Mouse (Mus musculus): ENCODE data around the gene Adgrb3. TPM values are rescaled to one million over a fixed set of nuclear protein-coding genes. Genes with fewer than 3 reads are reported as not detected.

The Adgrb3 gene
- total RNA-seq, 2 experiments from 2014 or later = 111 to 118 TPM

DNA sequence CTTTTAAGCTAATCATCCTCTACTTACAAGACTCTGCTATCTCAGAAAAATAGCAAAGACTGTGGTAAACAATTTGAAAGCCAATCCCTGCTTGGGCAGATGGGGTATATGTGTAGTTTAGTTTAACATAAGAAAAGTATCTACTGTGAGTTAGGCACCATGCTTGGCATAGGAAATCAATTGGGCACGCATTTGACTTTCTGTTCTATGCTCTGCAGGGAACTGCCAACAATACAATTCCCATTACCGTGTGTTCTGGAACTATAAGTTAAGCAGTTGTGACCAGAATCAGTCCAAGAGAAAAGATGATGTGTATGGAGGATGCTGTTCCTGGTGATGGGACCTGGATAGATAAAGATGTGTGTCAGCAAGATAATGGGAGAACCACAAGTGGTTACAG, 517.2 kb downstream of the Adgrb3 start:
- no peak for DNase-seq (ENCODE audit: low spot score in 2 of 2)
- no peak for TF ChIP-seq CTCF (conservative IDR thresholded peaks at IDR 0.05)
- no peak overlapping the region for H3K27ac ChIP-seq
- no peak overlapping the region for H3K4me3 ChIP-seq

DNA sequence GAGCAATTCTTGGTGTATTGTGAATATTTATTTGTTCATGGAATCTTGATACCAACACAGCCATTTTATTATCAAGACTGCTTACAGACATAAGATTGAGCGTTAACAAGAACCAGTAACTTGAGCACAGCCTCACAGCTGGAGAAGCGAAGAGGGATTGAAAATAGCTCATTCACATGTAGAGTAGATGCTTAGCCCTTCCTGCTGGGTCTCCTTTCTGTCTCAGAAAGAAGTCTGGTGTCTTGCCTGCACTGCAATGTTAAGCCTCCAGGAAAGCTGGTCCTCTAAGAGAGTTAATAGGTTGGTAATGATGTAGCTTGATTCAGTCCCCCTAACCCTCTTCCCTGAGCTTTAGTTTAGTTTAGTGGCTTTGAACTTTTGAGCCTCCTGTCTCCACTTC, 519.4 kb downstream of the Adgrb3 start:
- H3K27ac ChIP-seq = no peak overlapping the region
- no peak for DNase-seq (ENCODE audit: low spot score in 2 of 2)
- H3K4me3 ChIP-seq = no peak overlapping the region
- TF ChIP-seq CTCF (conservative IDR thresholded peaks at IDR 0.05) = no peak

DNA sequence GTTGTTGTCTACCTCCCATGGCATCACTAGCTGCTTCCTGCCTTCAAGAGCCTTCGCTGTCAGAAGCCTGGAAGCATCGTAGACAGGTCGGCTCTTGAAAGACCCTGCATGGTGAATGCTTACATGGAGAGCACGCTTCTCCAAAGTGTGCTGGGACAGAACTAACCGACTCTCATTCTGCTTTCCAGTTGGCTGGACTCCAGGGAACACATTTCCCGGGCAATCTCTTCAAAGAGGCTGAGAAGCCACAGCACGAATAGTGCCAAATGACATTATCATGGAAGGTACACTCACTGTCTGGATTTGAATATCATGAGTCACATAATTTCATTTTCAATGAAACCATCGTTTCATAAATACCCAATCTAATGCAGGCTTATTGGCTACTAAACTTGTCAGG, 548.0 kb downstream of the Adgrb3 start:
- Histone ChIP-seq H3K4me3 (no peak overlapping the region), H3K27ac (peak overlapping the region; percentile 39)
- no peak for TF ChIP-seq CTCF (conservative IDR thresholded peaks at IDR 0.05)
- DNase-seq (ENCODE audit: low spot score in 2 of 2) = peak; percentile 29 to 56

DNA sequence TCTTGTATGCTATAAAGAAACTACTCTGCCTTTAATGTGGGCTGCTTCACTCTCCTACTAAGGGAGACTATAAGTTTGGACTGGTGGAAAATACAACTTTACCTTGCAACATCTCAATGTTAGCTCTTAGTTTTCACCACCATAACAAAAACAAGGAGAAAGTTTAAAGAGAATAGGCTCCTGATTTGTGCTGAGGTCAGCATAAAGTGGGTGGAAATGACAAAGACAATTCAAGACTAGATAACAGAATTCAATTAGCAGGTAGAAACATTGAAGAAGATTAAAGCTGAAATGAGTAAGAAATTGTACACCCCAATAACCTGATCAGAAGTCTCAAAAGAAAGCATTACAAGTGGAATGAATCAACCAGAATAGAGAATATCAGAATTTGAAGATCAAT, 578.9 kb downstream of the Adgrb3 start:
- no peak for DNase-seq (ENCODE audit: low spot score in 2 of 2)
- H3K4me3 ChIP-seq = no peak overlapping the region
- TF ChIP-seq CTCF (conservative IDR thresholded peaks at IDR 0.05) = no peak
- H3K27ac ChIP-seq = no peak overlapping the region

DNA sequence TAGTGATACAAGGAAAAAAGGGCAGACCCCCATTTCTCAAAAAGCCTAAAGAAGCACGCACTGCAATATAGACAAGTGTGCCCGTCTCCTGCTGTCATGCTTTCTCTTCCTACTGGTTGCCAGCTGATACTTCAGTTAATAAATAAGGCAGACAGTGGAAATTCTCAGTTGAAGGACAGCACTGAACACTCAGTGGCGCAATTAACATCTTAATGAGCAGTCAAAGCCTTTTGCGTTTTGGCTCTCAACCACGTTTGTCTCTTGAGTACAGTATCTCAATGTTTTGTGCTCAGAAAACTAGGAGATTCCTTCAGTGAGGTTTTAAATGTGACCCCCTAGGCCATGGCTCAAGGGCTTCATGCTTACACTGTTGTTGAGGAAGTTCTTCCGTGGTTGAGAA, 587.1 kb downstream of the Adgrb3 start:
- 0 out of 2 replicates have a peak, but pooled peaks have one; percentile 11 for TF ChIP-seq CTCF (conservative IDR thresholded peaks at IDR 0.05)
- no peak for DNase-seq (ENCODE audit: low spot score in 2 of 2)
- Histone ChIP-seq H3K4me3 (no peak overlapping the region), H3K27ac (no peak overlapping the region)

DNA sequence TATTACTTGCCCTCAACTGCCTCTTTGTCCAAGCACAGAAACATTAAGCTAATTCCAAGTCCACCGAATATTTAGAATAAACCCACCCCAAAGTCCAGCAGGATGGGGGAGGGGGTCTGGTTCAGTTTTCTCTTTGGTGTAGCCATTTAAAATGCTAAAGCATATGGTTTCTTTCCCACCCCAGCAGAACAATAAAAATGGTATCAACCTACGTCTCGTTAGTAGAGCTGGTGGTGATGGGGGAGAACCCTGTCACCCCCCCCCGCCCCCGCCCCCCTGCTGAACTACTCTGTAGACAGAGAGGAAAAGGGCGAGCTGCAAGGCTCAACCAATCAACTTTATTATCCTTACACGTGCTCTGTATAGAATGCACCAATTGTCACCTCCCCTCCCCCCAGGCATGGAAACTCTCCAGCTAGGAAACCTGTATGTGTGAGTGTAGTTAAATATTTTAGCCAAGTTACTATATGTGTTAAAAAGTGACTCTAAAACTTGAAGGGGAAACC, 600.2 kb downstream of the Adgrb3 start:
- peak in 1 of 2 experiments; percentile 27 for DNase-seq (ENCODE audit: low spot score in 2 of 2)
- H3K27ac ChIP-seq = peak overlapping the region; percentile 94
- peak overlapping the region; percentile 57 for H3K4me3 ChIP-seq
- TF ChIP-seq CTCF (conservative IDR thresholded peaks at IDR 0.05) = no peak

DNA sequence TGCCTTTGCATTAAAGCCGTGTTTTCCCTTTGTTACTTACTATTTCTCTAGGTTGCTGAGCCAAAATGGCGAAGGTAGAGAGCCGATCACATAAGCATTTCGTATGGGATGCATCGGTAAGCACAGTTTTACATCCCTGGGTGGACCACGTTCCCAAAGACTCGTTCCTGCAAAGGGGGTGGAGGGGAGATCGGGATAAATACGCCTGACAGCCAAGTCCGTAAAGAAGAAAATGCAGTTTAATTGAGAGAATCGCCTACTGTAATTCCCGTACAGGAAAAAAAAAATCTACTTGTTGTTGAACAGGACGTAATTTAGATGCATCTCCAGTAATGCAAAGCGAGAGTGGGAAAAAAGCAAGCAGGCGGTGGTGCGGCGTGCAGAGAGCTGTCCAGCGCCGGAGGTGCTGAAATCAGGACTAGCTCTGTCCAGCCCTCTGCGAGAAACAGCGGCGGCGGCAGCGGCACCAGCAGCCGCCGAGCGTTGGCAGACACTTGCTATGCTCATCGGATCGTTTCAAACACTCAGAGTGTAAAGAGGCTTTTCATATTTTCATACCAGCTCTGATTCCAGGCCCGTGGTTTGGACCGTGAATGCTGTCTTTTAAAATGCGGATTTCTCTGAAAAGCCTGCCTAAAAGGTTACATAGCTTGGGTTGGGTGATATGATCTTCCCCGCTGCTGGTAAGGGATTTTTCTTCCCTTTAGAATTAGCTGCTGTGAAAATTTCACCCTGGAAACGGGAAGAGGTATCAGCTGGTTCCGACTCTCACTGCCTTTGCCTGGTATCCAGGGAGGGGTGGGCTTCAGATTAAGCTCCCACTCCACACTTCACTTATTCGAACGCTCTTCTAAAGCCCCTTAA, 600.9 kb downstream of the Adgrb3 start:
- DNase-seq (ENCODE audit: low spot score in 2 of 2) = peak; percentile 59 to 67
- Histone ChIP-seq H3K27ac (peak overlapping the region; percentile 94), H3K4me3 (peak overlapping the region; percentile 57)
- TF ChIP-seq CTCF (conservative IDR thresholded peaks at IDR 0.05) = 0 out of 2 replicates have a peak, but pooled peaks have one; percentile 2

DNA sequence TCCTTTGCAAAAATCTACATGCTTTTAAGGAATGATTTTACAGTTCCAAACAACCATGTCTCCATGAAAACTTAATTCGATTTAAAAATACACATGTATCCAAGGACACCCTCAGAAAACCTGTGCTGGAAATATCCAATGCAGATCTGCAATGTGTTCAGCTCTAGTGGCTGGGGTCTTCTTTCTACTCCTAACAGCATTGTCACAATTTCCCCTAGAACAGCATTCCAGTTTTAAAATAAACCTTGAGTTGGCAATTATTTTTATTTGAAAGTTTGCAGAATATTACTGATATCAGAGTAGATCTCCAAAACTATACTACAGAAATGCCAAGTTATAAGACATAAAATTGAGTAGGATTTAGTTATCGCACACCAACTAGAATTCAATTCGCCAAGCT, 601.6 kb downstream of the Adgrb3 start:
- DNase-seq (ENCODE audit: low spot score in 2 of 2) = no peak
- TF ChIP-seq CTCF (conservative IDR thresholded peaks at IDR 0.05) = no peak

DNA sequence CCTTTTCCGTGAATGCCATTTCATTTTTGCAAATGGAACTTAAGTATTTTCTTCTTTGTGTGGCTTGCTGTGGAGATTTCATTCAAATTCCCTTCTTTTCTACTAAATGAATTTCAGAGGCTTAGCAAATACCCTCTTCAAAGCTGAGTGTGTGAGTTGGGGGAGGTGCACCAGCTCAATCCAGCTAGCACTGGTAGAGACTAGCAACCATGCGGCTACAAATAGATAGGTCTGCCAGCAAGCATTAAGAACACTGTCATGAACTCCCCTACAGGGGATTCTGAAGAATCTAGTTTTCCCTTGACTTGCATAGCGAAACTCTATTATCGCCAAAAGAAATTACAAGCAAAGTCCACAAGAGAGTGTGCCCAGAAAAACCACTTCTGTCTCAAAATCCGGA, 624.9 kb downstream of the Adgrb3 start:
- Histone ChIP-seq H3K4me3 (no peak overlapping the region), H3K27ac (no peak overlapping the region)
- no peak for DNase-seq (ENCODE audit: low spot score in 2 of 2)
- no peak for TF ChIP-seq CTCF (conservative IDR thresholded peaks at IDR 0.05)

More for the DNA sequence above, 601.6 kb downstream of the Adgrb3 start:
- H3K4me3 ChIP-seq = peak overlapping the region; percentile 57
- H3K27ac ChIP-seq = peak overlapping the region; percentile 94

DNA sequence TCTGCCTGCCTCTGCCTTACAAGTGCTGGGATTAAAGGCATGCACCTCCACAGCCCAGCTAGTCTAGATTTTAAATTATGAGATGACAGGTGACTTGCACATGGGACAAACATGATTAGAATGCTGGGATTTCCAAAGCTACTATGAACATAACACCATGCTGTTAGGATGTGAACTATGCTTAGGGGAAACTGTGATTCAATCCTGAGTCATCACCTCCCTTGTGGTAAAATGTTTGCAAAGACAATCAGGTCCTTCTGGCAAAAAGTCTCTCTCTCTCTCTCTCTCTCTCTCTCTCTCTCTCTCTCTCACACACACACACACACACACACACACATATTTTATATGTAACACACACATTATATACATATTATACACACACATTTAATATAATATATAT, 630.1 kb downstream of the Adgrb3 start:
- no peak for DNase-seq (ENCODE audit: low spot score in 2 of 2)
- H3K4me3 ChIP-seq = no peak overlapping the region
- no peak for TF ChIP-seq CTCF (conservative IDR thresholded peaks at IDR 0.05)
- H3K27ac ChIP-seq = no peak overlapping the region

DNA sequence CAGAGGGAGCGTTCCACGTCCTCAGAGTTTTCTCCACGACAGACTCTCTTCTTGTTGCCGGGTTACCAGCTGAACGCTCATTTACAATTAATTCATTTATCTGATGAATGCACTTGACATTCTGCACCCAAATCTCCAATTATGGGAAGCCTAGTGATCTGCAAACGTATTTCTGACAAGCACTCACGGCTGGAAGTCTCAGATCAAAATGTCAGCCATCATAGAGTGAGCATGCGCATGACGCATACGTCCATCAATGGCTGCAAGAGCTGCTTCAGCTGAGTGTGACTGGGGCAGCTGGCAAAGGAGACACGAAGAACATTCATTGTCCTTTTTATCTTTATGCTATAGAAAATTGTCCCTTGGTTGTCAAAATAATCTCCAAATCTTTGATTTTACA, 637.5 kb downstream of the Adgrb3 start:
- TF ChIP-seq CTCF (conservative IDR thresholded peaks at IDR 0.05) = no peak
- no peak for DNase-seq (ENCODE audit: low spot score in 2 of 2)
- Histone ChIP-seq H3K27ac (no peak overlapping the region), H3K4me3 (no peak overlapping the region)

DNA sequence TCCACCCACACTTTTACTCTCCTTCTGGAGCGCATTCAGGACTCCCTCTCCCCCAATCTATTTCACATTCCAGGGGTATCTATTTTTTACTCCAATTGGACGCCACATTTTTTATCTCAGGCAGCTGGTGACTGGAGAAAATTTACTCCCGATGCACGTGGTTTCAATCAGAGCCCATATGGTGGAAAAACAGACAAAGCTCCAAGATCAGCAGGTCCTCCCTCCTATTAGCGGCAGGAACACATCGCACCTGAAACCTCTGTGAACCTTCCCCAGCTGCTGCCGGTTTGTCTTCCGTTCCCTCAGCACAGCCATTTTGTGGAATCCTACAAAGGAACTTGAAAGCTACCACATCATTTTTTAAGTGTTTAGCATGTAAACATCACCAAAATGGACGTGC, 640.2 kb downstream of the Adgrb3 start:
- H3K4me3 ChIP-seq = no peak overlapping the region
- DNase-seq (ENCODE audit: low spot score in 2 of 2) = no peak
- no peak for TF ChIP-seq CTCF (conservative IDR thresholded peaks at IDR 0.05)
- peak overlapping the region; percentile 39; the same call in 1 of the 2 replicates for H3K27ac ChIP-seq

DNA sequence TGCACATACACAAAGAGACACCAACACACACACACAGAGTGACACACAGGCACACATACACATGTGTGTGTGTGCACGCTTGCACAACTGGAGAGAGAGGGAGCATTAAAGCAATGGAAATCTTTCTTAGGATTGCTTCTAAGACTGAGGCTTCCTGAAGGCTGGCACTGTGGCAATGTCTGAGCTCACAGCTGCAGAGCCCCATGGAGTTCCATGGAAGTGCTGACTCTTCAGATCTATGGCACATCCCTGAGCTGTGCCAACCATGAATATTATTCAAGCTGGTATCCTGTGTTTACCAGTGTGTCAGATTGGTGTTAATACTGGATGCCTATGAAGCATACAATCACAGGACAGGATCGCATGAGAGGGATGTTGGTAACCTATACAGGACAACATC, 643.6 kb downstream of the Adgrb3 start:
- H3K27ac ChIP-seq = no peak overlapping the region
- DNase-seq (ENCODE audit: low spot score in 2 of 2) = no peak
- TF ChIP-seq CTCF (conservative IDR thresholded peaks at IDR 0.05) = no peak
- no peak overlapping the region for H3K4me3 ChIP-seq

DNA sequence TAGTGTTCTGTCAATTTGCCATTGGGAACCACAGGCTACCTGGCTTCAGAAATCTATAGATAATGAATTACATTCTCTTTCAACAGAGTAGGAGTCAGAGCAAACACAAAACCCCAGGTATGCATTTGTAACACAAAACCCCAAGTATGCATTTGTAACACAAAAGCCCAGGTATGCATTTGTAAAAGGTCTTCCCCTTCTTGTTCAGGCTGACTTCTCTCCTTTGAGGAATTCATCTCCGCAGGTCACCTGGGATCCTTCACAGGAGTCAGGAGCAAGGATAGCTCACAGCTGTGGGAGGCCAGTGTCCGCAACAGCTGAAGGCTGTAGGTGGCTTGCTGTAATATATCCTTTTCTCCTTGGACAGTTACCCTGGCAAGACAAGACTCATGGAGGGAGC, 647.6 kb downstream of the Adgrb3 start:
- peak overlapping the region; percentile 14; the same call in 1 of the 2 replicates for H3K27ac ChIP-seq
- no peak overlapping the region for H3K4me3 ChIP-seq
- DNase-seq (ENCODE audit: low spot score in 2 of 2) = no peak
- no peak for TF ChIP-seq CTCF (conservative IDR thresholded peaks at IDR 0.05)
